Mouse (Mus musculus): Measurements from ENCODE around the gene Il3ra. TPM values are rescaled to one million over a fixed set of nuclear protein-coding genes. Genes with fewer than 3 reads are reported as not detected.
A peak's percentile ranks its signal among the peaks of the same experiment; 100 is the strongest.

The Il3ra gene
- total RNA-seq (2014; rRNA removed) (5.9 and 11.3 TPM in 2 replicates), polyA plus RNA-seq (2015; fragmentation: Nextera tagmentation; extraction: Ambion mirVana) (3.1 and 4.0 TPM in 2 replicates)

- peaks cover 29% of the 10 kb centered on the region; the same call in 1 of the 2 replicates for H3K9me3 ChIP-seq (ENCODE audit: low read length)
- H3K4me1 ChIP-seq (ENCODE audit: insufficient read depth, low read length), result no peaks in the 10 kb centered on the region
- H3K4me2 ChIP-seq (ENCODE audit: low read depth, low read length, poor library complexity, severe bottlenecking), result peak within 1 kb of the TSS; percentile 90
- H3K27ac ChIP-seq (ENCODE audit: low read depth, low read length), result peak within 1 kb of the TSS; percentile 73
- peak within 1 kb of the TSS; percentile 61 for H3K4me3 ChIP-seq (ENCODE audit: low read depth, low read length)
- no peaks in the 10 kb centered on the region for H3K36me3 ChIP-seq (ENCODE audit: insufficient read depth, low read length)
- peak within 1 kb of the TSS; percentile 72 for H3K9ac ChIP-seq (replicated peaks; ENCODE audit: low read length, poor library complexity, severe bottlenecking)
- peak; percentile 86 for DNase-seq (ENCODE audit: low spot score)
- WGBS, result 3% methylated on average over 45 of the region's 69 CpGs
- no peak for TF ChIP-seq CTCF (IDR thresholded peaks at IDR 0.05)
- H3K27me3 ChIP-seq (ENCODE audit: insufficient read depth, low read length), result no peaks in the 10 kb centered on the region
- ATAC-seq (ENCODE audit: low FRiP score), result peak; percentile 76
Measured at GRCm38 (mm10) chr14:14345948-14346812, at the start of gene Il3ra. Gene Il3ra, plus strand, starts transcription at chr14:14346275.

- ATAC-seq (ENCODE audit: low FRiP score), result no peak
- Histone ChIP-seq H3K4me3 (ENCODE audit: low read depth, low read length) (no peak overlapping the region), H3K27me3 (ENCODE audit: insufficient read depth, low read length) (no peaks in the 10 kb centered on the region), H3K36me3 (ENCODE audit: insufficient read depth, low read length) (no peaks in the 10 kb centered on the region), H3K9ac (replicated peaks; ENCODE audit: low read length, poor library complexity, severe bottlenecking) (no peak overlapping the region), H3K4me1 (ENCODE audit: insufficient read depth, low read length) (no peaks in the 10 kb centered on the region), H3K27ac (ENCODE audit: low read depth, low read length) (no peak overlapping the region), H3K9me3 (ENCODE audit: low read length) (no peaks in the 10 kb centered on the region), H3K4me2 (ENCODE audit: low read depth, low read length, poor library complexity, severe bottlenecking) (no peak overlapping the region)
- 58% methylated on average over 16 of the region's 16 CpGs for WGBS
- DNase-seq (ENCODE audit: low spot score), result peak; percentile 38
- TF ChIP-seq CTCF (IDR thresholded peaks at IDR 0.05), result no peak
Measured at GRCm38 (mm10) chr14:14308938-14309337, 37.1 kb upstream of the Il3ra start.

- ATAC-seq (ENCODE audit: low FRiP score) (no peak), DNase-seq (ENCODE audit: low spot score) (no peak)
- Histone ChIP-seq H3K4me3 (ENCODE audit: low read depth, low read length) (no peak overlapping the region), H3K9me3 (ENCODE audit: low read length) (no peaks in the 10 kb centered on the region), H3K4me2 (ENCODE audit: low read depth, low read length, poor library complexity, severe bottlenecking) (no peak overlapping the region), H3K4me1 (ENCODE audit: insufficient read depth, low read length) (no peaks in the 10 kb centered on the region), H3K9ac (replicated peaks; ENCODE audit: low read length, poor library complexity, severe bottlenecking) (no peak overlapping the region), H3K27ac (ENCODE audit: low read depth, low read length) (no peak overlapping the region), H3K36me3 (ENCODE audit: insufficient read depth, low read length) (no peaks in the 10 kb centered on the region), H3K27me3 (ENCODE audit: insufficient read depth, low read length) (no peaks in the 10 kb centered on the region)
- no peak for TF ChIP-seq CTCF (IDR thresholded peaks at IDR 0.05)
- 61% methylated on average over 14 of the region's 14 CpGs for WGBS
Measured at GRCm38 (mm10) chr14:14309416-14309815, 36.7 kb upstream of the Il3ra start.

- Histone ChIP-seq H3K36me3 (ENCODE audit: insufficient read depth, low read length) (no peaks in the 10 kb centered on the region), H3K4me2 (ENCODE audit: low read depth, low read length, poor library complexity, severe bottlenecking) (no peak within 1 kb of the TSS), H3K27ac (ENCODE audit: low read depth, low read length) (no peak within 1 kb of the TSS), H3K4me1 (ENCODE audit: insufficient read depth, low read length) (no peaks in the 10 kb centered on the region), H3K9me3 (ENCODE audit: low read length) (no peaks in the 10 kb centered on the region), H3K9ac (replicated peaks; ENCODE audit: low read length, poor library complexity, severe bottlenecking) (no peak within 1 kb of the TSS), H3K4me3 (ENCODE audit: low read depth, low read length) (no peak within 1 kb of the TSS), H3K27me3 (ENCODE audit: insufficient read depth, low read length) (no peaks in the 10 kb centered on the region)
- ATAC-seq (ENCODE audit: low FRiP score) (no peak), DNase-seq (ENCODE audit: low spot score) (no peak)
- TF ChIP-seq CTCF (IDR thresholded peaks at IDR 0.05), result no peak
Measured at GRCm38 (mm10) chr14:14322528-14322927, 23.5 kb upstream of the Il3ra start, which contains the start of gene Olfr31. Gene Olfr31, plus strand, starts transcription at chr14:14322828.

- Histone ChIP-seq H3K27me3 (ENCODE audit: insufficient read depth, low read length) (no peaks in the 10 kb centered on the region), H3K4me1 (ENCODE audit: insufficient read depth, low read length) (no peaks in the 10 kb centered on the region), H3K4me3 (ENCODE audit: low read depth, low read length) (peak overlapping the region; percentile 61), H3K36me3 (ENCODE audit: insufficient read depth, low read length) (no peaks in the 10 kb centered on the region), H3K9ac (replicated peaks; ENCODE audit: low read length, poor library complexity, severe bottlenecking) (peak overlapping the region; percentile 72), H3K9me3 (ENCODE audit: low read length) (peaks cover 21% of the 10 kb centered on the region; the same call in 1 of the 2 replicates), H3K27ac (ENCODE audit: low read depth, low read length) (peak overlapping the region; percentile 73), H3K4me2 (ENCODE audit: low read depth, low read length, poor library complexity, severe bottlenecking) (peak overlapping the region; percentile 90)
- peak; percentile 68 for TF ChIP-seq CTCF (IDR thresholded peaks at IDR 0.05)
- peak; percentile 81 for ATAC-seq (ENCODE audit: low FRiP score)
- 8% methylated on average over 40 of the region's 40 CpGs for WGBS
- peak; percentile 93 for DNase-seq (ENCODE audit: low spot score)
Measured at GRCm38 (mm10) chr14:14345113-14345871, 783 bp upstream of the Il3ra start.

All from midbrain, postnatal 0 days (tissue).